Mouse (Mus musculus) effector memory CD4-positive, alpha-beta T cell, adult 7 months (primary cell): ENCODE data around the gene Gm14496. TPM values are rescaled to one million over a fixed set of nuclear protein-coding genes. Genes with fewer than 3 reads are reported as not detected.

Experiments used
- polyA plus RNA-seq: library from polyadenylated mRNA; unstranded; fragments of 100-300 nt; shearing (Covaris generic); gene quantifications from one replicate; pipeline ENCODE4 v1.2.1, GENCODE M21; 2017

The Gm14496 gene
- 0.17 TPM for polyA plus RNA-seq

GRCm38 (mm10) chr2:181990829-181991228 lies at the start of gene Gm14496:
Gene Gm14496, plus strand, starts transcription at chr2:181991129.

Other genes with a start within 250 kb of the Gm14496 start
- not detected for gene Myt1, start 227.8 kb upstream of the Gm14496 start, polyA plus RNA-seq
- 58.3 TPM for gene Pcmtd2, start 153.3 kb upstream of the Gm14496 start, polyA plus RNA-seq
- gene Polr3k, start 126.8 kb upstream of the Gm14496 start, polyA plus RNA-seq = 21.6 TPM